Mouse (Mus musculus): ENCODE results near the gene Pxk.

Gene Pxk

DNA sequence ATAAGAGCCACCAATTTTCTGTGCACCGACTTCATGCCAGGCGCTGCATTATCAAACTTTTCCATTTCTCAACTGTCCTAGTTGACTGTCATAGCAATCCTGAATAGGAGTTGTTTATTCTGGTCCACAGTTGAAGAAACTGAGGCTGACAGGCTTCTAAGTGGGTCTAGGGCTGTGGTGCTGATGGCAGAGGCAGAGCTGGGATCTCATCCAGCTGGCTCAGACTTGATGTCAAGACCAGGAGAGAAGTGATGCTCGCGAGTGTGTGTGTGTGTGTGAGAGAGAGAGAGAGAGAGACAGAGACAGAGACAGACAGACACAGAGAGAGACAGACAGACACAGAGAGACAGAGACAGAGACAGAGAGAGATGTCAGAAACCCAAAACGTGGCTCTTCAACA lies 102.8 kb downstream of the Pxk start:
- no peak for TF ChIP-seq GATA4 (IDR thresholded peaks at IDR 0.05; ENCODE audit: insufficient replicate concordance, low read length)

DNA sequence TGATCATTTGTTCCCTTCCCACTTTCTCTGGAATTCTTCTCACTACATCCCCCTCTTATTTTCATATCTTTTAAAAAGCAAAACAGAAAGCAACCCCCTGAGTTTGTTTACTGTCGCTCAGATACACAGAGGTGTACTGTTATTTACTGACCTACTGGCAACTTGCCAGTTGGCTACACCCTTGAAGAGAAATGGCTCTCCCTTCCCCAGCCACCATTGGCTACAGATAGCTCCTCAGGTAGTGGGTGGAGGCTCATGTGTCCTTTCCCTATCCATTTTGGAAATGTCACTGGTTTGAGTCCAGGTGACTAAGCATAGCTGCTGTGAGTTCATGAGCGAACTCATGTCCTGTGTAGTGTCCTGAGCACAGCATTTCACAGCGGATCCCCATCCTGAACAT lies 103.7 kb downstream of the Pxk start:
- no peak for TF ChIP-seq GATA4 (IDR thresholded peaks at IDR 0.05; ENCODE audit: insufficient replicate concordance, low read length)

DNA sequence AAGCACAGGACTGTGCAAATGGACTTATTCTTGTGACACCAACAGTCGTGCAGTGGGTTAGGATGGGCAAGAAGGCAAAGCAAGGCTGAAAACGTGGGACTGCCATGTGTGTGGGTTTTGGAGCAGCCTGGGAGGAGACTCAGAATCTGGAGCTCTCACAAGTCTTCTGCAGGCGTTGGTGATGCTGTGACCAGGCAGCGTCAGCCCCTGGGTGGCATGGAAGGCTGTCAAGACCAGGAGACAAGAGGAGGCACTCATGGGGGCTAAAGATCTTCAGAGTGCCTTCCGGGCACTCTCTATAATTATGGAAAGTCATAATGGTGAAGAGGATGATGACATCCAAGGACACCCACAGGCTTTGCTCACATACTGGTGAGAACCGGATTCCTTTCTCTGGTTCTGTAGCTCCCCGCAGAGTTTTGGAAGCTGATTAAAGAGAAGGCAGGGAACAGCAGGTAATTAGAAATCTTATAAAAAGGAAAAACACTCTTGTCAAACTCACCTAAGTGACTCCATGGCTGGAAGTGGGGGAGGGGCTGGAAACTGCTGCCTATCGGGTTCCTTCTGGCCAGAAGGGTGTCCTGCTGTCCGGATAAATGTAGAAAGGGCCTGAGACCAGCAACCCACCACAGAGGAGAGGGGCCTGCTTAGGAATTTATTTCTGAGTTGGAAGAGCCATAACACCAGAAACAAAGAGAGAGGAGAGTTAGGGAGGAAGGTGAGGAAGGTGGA lies 108.3 kb downstream of the Pxk start:
- no peak for TF ChIP-seq GATA4 (IDR thresholded peaks at IDR 0.05; ENCODE audit: insufficient replicate concordance, low read length)

DNA sequence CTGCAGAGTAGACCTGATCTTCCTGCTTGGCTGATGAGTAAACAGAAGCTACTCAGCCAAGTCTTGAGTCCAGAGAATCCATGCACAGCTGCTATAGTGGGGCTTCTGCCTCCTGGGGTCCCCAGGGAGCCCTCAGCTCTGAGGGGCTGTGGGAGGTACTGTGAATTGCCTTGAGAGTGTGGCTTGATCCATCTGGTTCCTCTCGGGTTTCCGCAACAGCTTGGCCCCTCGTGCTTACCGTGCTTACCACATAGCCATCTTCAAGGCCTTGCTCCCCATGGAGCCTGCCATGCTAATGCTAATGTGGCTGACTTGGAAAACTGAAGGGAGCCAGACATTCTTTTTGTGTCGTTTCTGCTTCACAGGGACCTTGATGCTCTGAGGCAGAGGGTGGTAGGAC lies 109.1 kb downstream of the Pxk start:
- TF ChIP-seq GATA4 (IDR thresholded peaks at IDR 0.05; ENCODE audit: insufficient replicate concordance, low read length), result no peak

DNA sequence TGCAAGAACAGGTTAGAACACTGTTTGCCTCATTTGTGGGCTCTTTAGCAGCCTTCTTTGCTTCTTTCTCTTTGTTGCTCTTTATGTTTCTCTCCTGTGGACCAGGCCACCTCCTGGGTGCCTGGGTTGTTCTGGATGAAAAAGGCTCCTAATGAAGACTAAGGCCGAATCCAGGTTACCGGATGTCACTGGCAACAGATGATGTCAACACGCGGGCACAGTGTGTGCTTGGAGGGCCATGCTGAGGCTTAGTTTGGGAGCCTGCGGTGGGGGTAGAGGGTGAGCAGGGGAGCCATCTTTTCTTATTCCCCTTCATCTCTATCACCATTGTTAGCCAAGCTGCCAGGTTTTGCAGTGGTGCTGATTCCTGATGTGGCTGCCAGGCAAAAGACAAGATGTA lies 109.5 kb downstream of the Pxk start:
- TF ChIP-seq GATA4 (IDR thresholded peaks at IDR 0.05; ENCODE audit: insufficient replicate concordance, low read length), result no peak

DNA sequence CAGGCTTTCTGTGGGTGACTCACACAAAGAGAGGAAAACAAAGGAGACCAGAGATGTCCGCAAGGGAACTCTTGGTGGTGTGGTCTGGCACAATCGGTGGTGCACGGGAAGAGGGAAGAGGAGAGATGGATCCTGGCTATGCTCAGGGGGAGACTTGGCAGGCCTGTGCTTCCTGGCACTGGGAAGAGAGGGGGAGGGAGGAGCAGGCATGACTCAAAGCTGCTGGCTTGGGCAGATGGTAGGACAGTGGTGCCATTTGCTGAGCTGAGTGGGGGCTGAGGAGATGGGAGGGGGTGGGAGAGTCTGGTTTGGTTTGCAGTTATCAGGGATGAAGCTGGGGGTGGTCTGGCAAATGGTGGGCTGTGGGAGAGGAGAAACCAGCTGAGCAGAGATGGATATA lies 110.9 kb downstream of the Pxk start:
- TF ChIP-seq GATA4 (IDR thresholded peaks at IDR 0.05; ENCODE audit: insufficient replicate concordance, low read length), result no peak

DNA sequence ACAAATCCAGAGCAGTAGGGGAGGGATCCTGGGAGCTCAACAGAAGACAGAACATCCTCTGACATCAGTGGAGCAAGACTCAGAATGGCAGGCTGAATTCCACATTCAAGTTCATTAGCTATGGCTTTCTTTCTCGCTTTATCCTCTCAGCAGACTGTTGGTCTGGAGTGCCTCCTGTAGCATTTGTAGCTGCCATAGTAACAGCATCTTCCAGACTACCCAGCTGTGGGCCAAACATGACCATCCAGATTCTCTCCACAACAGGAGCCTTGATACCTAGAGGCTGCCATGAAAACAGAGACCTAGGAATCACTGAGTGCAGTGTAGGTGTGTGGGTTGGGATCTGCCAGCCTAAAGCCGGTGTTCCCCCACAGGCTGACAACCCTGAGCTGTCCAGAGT lies 111.9 kb downstream of the Pxk start:
- TF ChIP-seq GATA4 (IDR thresholded peaks at IDR 0.05; ENCODE audit: insufficient replicate concordance, low read length), result no peak

DNA sequence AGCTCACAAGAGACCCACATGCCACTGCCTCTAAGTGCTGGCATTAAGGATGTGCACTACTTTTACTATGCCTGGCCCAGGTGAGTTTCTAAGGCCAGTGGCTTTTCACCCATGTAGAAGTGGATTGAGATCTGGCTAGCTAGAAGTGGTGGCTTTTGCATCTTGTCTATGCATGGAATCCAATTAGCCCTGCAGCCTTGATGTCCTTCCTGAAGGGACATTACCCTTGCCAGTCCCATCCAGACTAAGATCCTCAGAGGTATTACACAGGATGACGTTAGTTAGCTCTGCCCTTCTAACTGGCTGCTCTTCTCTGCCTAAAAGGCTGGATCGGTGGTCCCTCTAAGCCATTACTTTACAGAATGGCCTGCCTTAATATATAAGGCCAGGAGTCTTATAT lies 115.0 kb downstream of the Pxk start:
- no peak for TF ChIP-seq GATA4 (IDR thresholded peaks at IDR 0.05; ENCODE audit: insufficient replicate concordance, low read length)

DNA sequence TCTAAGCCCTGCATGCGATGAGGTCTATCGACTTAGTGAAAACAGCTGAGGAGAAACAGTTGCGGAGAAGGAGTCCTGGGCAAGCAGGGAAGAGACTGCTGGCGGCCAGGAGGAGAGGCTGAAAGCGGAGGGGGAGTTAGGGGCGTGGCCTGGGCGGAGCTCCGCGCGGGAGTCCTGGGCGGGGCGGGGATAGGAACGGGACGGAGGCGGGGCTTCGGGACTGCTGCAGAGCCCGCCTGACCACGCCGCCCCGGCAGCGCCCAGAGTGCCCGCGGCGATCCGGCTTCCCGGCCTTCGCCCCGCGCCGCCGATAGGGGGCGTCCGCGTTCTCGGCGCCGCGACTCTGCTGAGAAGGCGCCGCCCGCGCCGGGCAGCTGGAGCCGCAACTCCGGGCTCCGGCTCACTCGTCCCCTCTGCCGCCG lies 115.8 kb downstream of the Pxk start, which contains the start of gene Kctd6:
Gene Kctd6 (plus strand): TSS at position 338 of the 422 bp plus-strand sequence.
- TF ChIP-seq GATA4 (IDR thresholded peaks at IDR 0.05; ENCODE audit: insufficient replicate concordance, low read length), result no peak
